Mouse (Mus musculus): ENCODE data around the gene Rtl5.

Gene Rtl5

GRCm38 (mm10) chrX:102065213-102065775, 5.8 kb downstream of the Rtl5 start:
- DNase-seq = no peak

GRCm38 (mm10) chrX:102064062-102064461, 7.0 kb downstream of the Rtl5 start:
- DNase-seq = no peak

GRCm38 (mm10) chrX:102060891-102061290, 10.2 kb downstream of the Rtl5 start:
- DNase-seq = peak; percentile 62

GRCm38 (mm10) chrX:102060243-102060642, 10.9 kb downstream of the Rtl5 start:
- DNase-seq = peak; percentile 93

GRCm38 (mm10) chrX:102059437-102059836, 11.7 kb downstream of the Rtl5 start:
- DNase-seq = no peak

- no peak for DNase-seq
These were observed 17.1 kb downstream of the Rtl5 start for GRCm38 (mm10) chrX:102054009-102054408.

GRCm38 (mm10) chrX:102053371-102053770, 17.7 kb downstream of the Rtl5 start:
- no peak for DNase-seq

- DNase-seq = no peak
These were observed 19.9 kb downstream of the Rtl5 start for GRCm38 (mm10) chrX:102051225-102051624.

GRCm38 (mm10) chrX:102050552-102050951, 20.6 kb downstream of the Rtl5 start:
- no peak for DNase-seq

GRCm38 (mm10) chrX:102042386-102042785, 28.7 kb downstream of the Rtl5 start:
- DNase-seq = no peak

- DNase-seq = peak; percentile 54
These were observed 29.5 kb downstream of the Rtl5 start for GRCm38 (mm10) chrX:102041562-102041961.

- peak; percentile 80 for DNase-seq
These were observed 33.6 kb downstream of the Rtl5 start for GRCm38 (mm10) chrX:102037506-102037905.

- no peak for DNase-seq
These were observed 34.2 kb downstream of the Rtl5 start for GRCm38 (mm10) chrX:102036866-102037361.

GRCm38 (mm10) chrX:102035671-102036070, 35.4 kb downstream of the Rtl5 start:
- DNase-seq = no peak

GRCm38 (mm10) chrX:102033566-102033965, 37.5 kb downstream of the Rtl5 start:
- no peak for DNase-seq

GRCm38 (mm10) chrX:102032431-102032830, 38.7 kb downstream of the Rtl5 start:
- DNase-seq = no peak

- no peak for DNase-seq
These were observed 39.3 kb downstream of the Rtl5 start for GRCm38 (mm10) chrX:102031851-102032250.

GRCm38 (mm10) chrX:102024976-102025375, 46.1 kb downstream of the Rtl5 start:
- DNase-seq = no peak

GRCm38 (mm10) chrX:102019471-102020240, 51.4 kb downstream of the Rtl5 start:
- DNase-seq = peak; percentile 39

- DNase-seq = no peak
These were observed 52.2 kb downstream of the Rtl5 start for GRCm38 (mm10) chrX:102018890-102019289.

- DNase-seq = no peak
These were observed 53.7 kb downstream of the Rtl5 start for GRCm38 (mm10) chrX:102017213-102017923.
